Mouse (Mus musculus) heart, embryonic 12.5 days (tissue): ENCODE results near the gene Inhbe. TPM values are rescaled to one million over a fixed set of nuclear protein-coding genes. Genes with fewer than 3 reads are reported as not detected.

Experiments used
- ATAC-seq: fragments of 200-750 bp; cut with Nextera tagmentation; 2 replicates; pipeline ENCODE4 v1.8.0; 2017; ENCODE audit warnings: moderate TSS enrichment, moderate library complexity; ENCODE audit not compliant: insufficient number of reproducible peaks, low FRiP score
- H3K27ac ChIP-seq: fragments of 300-500 bp; sonication (generic); 2 replicates; pipeline ENCODE4 v1.5.1; 2016; ENCODE audit warnings: mild to moderate bottlenecking, moderate library complexity; ENCODE audit not compliant: poor library complexity, severe bottlenecking
- H3K27me3 ChIP-seq: fragments of 300-500 bp; sonication (generic); replicated peaks from 2 replicates; pipeline ENCODE4 v1.6.1; 2016; ENCODE audit warnings: mild to moderate bottlenecking, moderate library complexity
- H3K36me3 ChIP-seq: fragments of 300-500 bp; sonication (generic); 2 replicates; pipeline ENCODE4 v1.6.1; 2016; ENCODE audit warnings: mild to moderate bottlenecking, moderate library complexity
- H3K4me1 ChIP-seq: fragments of 300-500 bp; sonication (generic); replicated peaks from 2 replicates; pipeline ENCODE4 v1.6.1; 2016; ENCODE audit warnings: mild to moderate bottlenecking
- H3K4me2 ChIP-seq: fragments of 300-500 bp; sonication (generic); 2 replicates; pipeline ENCODE4 v1.6.1; 2016; ENCODE audit warnings: mild to moderate bottlenecking, moderate library complexity
- H3K4me3 ChIP-seq: fragments of 300-500 bp; sonication (generic); 2 replicates; pipeline ENCODE4 v1.5.1; 2016; ENCODE audit warnings: mild to moderate bottlenecking
- H3K9ac ChIP-seq: fragments of 300-500 bp; sonication (generic); 2 replicates; pipeline ENCODE4 v1.6.1; 2016; ENCODE audit warnings: mild to moderate bottlenecking, moderate library complexity
- H3K9me3 ChIP-seq: fragments of 300-500 bp; sonication (generic); replicated peaks from 2 replicates; pipeline ENCODE4 v1.6.1; 2016; ENCODE audit warnings: mild to moderate bottlenecking, moderate library complexity
- WGBS: fragments of 180-500 bp; shearing (Covaris S2); methylation state at CpG from one replicate; pipeline ENCODE4 v1.1.7; 2016; 5-methylcytosine and 5-hydroxymethylcytosine counted together
- polyA plus RNA-seq: library from polyadenylated mRNA; unstranded; fragments of >200 nt; fragmentation: Nextera tagmentation; extraction: Ambion mirVana; gene quantifications from 2 replicates; pipeline ENCODE4 v1.2.1, GENCODE M21; 2016

The Inhbe gene
- polyA plus RNA-seq, 1 experiment from 2014 or later, result not detected

DNA sequence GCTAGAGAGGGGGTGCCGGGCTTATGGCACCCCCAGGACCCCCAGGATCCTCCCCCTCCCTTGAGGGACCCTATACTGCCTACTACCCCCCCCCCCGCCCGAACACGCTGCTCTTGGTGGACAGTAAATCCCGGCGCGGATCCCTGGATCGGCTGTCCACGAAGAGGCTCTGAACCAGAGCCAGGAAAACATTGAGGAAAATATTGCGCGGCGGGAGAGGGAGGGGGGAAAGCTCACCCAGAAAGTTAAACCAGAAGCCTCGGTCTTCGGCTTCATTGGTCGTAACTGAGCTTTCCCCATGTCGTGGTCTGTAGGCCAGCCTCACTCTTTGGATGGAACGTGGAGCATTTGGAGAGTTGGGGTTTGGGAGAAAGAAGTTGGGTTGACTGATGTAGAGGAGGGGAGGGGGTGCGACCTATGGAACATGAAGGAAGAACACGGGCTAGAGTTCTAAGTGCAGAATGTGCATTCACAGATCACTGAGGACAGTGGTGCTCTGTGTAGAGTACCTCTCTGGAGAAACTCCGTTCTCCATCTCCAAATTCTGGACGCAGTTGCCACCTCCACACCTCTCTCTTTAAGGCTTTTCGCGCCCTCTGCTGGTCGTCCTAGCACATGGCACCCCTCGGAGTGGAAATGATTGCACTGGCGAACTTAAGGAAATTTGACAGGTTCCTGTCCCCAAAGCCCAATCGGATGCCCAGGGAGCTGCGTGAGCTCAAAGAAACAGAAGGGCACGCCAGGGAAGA, 12.1 kb downstream of the Inhbe start, which contains the start of gene Gli1:
TSS of gene Gli1 (minus strand) at position 84 of the 749 bp plus-strand sequence.
- H3K4me1 ChIP-seq, result peaks cover 32% of the 10 kb centered on the region
- peak within 1 kb of the TSS; percentile 48 for H3K4me3 ChIP-seq
- H3K36me3 ChIP-seq, result no peaks in the 10 kb centered on the region
- no peak within 1 kb of the TSS for H3K27ac ChIP-seq
- ATAC-seq, result no peak; the same call in 1 of the 2 replicates
- WGBS, result under 1% methylated on average over 29 of the region's 29 CpGs
- H3K27me3 ChIP-seq, result peaks cover 43% of the 10 kb centered on the region
- H3K9me3 ChIP-seq, result no peaks in the 10 kb centered on the region
- H3K9ac ChIP-seq, result peak within 1 kb of the TSS; percentile 64; the same call in 1 of the 2 replicates
- H3K4me2 ChIP-seq, result peak within 1 kb of the TSS; percentile 92

DNA sequence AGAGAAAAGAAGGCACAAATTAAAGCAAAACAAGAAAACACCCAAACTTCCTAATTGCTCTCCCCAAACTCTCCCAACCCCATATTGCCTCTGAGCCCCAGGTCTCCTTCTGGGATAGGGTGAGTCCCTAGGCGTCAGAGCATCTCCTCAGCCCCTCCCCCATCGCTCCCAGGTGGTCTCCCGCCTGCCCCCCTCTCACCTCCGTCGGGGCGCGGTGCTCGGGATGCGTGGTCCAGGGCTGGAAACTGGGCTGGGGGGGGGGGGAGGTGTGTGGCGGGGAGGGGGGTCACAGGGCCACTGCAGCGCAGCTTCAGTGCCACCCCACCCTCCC, 12.9 kb downstream of the Inhbe start:
- ATAC-seq, result no peak
- WGBS, result 0% methylated on average over 9 of the region's 11 CpGs
- Histone ChIP-seq H3K36me3 (no peaks in the 10 kb centered on the region), H3K4me1 (peaks cover 32% of the 10 kb centered on the region), H3K27ac (no peak overlapping the region), H3K4me3 (peak overlapping the region; percentile 48), H3K9me3 (no peaks in the 10 kb centered on the region), H3K27me3 (peaks cover 49% of the 10 kb centered on the region), H3K4me2 (peak overlapping the region; percentile 92), H3K9ac (peak overlapping the region; percentile 64; the same call in 1 of the 2 replicates)

DNA sequence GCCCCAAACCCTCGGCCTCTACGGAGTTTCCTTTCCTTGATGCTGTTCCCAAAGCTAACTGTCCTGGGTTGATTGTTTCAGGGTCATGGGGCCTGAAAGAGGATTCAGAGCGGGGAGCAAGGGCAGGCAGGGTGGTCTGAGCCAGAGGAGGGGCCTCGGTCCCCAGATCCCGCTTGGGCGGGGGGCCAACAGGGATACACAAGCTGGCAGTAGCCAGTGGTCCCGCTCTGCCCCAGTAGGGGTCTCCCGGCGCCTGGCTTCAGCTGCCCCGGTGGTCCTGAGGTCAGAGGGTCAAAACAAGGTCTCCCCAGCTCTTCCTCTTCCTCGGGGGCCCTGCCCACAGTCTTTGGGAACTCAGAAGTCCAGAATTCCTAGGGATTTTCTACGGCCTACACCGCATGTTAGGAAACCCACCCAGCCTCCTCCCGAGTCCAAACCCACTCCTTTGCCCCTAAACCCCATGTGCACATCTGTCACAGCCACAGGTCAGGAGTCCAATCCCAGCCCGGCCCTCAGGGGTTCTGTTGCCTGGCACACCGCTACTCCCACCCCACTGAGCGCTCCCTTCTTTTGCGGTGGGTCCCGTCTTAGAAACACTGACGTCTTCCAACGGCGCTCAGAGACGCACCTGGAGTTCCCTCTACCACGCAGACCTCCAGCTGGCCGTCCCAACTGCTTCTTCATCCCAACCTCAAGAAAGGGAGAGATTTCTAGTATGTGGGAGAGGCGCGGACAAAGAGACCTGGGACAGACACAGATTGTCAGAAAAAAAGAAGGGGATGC, 13.4 kb downstream of the Inhbe start:
- Histone ChIP-seq H3K27me3 (peaks cover 50% of the 10 kb centered on the region), H3K27ac (no peak overlapping the region), H3K4me1 (peaks cover 32% of the 10 kb centered on the region), H3K36me3 (no peaks in the 10 kb centered on the region), H3K9me3 (no peaks in the 10 kb centered on the region), H3K4me3 (peak overlapping the region; percentile 48), H3K9ac (0 out of 2 replicates have a peak overlapping the region, but pooled peaks have one; percentile 58), H3K4me2 (peak overlapping the region; percentile 92)
- no peak for ATAC-seq
- WGBS, result 1% methylated on average over 27 of the region's 27 CpGs

DNA sequence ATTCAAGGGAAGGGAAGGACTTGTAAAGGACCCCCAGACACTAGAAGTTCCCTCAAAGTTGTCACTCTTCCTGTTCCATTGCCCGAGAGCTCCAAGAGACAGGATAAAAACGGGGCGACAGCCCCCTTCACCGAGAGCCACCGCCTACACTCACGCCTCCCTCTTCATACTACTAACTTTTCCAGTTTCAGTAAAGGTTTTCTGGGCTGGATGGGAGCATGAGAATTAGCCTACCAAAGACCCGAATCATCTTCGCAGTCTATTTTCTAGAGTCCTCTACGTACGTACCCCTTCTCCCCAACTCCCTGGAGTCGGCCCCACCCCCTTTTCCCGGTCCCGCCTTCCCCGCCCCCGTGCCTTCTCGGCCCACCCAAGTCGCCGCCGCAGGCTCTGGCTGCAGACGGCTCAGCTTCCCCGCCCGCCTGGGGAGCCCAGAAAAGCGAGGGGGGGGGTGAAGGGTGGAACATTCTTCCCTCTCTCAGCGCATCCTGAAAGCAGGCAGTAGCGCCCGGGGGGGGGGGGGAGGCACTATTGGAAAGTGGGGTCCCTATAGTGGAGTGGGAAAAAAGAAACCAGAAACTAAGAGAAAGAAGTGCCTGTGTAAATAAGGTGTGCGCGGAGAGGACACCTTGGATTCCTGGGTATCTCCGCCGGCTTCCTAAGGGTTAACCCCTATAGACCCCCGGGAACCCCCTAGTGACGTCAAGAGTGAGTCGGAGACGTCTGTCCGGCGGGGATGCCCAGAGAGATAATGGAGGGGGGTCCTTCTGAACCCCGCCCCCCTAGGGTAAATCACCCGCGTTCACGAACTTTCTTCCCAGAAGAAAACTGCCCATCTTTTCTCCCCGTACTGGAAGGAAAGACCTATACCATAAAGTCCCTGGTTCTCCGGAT, 14.3 kb downstream of the Inhbe start:
- Histone ChIP-seq H3K27me3 (peaks cover 50% of the 10 kb centered on the region), H3K4me3 (peak overlapping the region; percentile 48), H3K4me1 (peaks cover 32% of the 10 kb centered on the region), H3K4me2 (peak overlapping the region; percentile 92), H3K9me3 (no peaks in the 10 kb centered on the region), H3K27ac (no peak overlapping the region), H3K9ac (peak overlapping the region; percentile 58), H3K36me3 (no peaks in the 10 kb centered on the region)
- under 1% methylated on average over 42 of the region's 42 CpGs for WGBS
- ATAC-seq, result peak; percentile 40; the same call in 1 of the 2 replicates

DNA sequence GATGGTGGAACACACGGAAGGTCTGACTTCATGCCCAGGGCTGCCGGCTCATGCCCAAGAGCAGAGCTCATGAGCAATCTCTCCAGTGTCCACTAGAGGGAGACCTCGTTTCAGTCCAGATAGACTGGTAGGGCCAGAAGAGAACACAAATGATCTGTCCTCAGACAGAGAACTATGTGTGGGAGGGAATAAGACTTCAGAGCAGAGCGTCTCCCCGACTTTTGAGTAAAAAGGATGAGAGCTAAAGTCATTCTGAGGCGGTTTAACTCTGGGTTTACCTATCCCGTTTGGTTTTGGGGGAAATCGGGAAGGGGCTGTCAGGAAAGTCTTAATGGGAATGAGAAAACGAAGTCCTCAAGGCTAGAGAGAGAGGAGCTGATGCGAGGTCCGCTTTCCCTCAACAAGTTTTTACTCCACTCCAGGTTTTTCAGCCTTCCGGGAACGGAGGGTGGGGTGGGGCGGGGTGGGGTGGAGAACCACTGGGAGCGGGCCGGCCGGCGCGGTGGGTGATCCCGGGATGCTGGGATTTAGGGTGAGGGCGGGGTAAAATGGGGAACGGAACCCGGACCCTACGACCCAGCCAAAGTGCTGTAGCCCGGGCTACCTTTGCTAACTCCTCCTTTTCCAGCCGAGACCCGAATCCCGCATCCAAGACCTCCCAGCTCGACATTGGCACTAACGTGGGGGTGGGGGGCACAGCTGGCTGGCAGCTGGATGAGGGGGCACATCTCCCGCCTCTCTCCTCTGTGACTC, 15.1 kb downstream of the Inhbe start:
- WGBS, result under 1% methylated on average over 31 of the region's 31 CpGs
- Histone ChIP-seq H3K4me1 (peaks cover 32% of the 10 kb centered on the region), H3K4me2 (peak overlapping the region; percentile 92), H3K4me3 (peak overlapping the region; percentile 48), H3K27ac (no peak overlapping the region), H3K36me3 (no peaks in the 10 kb centered on the region), H3K27me3 (peaks cover 50% of the 10 kb centered on the region), H3K9ac (peak overlapping the region; percentile 58), H3K9me3 (no peaks in the 10 kb centered on the region)
- ATAC-seq, result peak; percentile 68

DNA sequence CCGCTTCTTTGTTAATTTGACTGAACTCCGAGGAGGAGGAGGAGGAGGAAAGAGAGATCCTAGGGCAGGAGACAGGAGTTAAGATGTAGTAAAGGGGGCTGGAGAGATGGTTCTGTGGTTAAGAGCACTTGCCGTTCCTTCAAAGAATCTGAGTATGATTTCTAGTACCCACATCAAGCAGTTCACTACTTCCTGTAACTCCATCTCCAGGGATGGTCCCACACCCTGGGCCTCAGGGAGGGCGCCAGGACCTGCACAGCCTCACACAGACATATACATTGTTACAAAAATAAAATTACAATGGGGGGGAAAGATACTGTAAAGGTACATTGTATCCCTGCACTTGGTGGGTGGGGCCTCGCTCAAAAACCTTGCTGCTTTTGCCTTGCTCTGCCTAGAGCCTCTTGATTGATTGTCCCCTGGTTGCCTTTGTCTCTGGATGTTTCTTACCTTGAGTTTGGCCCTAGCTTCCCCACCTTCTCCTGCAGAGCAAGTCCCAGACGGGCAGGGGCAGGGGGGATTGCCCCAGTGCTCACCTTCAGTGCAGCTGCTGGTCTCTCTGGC, 16.6 kb downstream of the Inhbe start:
- Histone ChIP-seq H3K9me3 (no peaks in the 10 kb centered on the region), H3K27ac (no peak overlapping the region), H3K4me1 (peaks cover 32% of the 10 kb centered on the region), H3K4me3 (no peak overlapping the region), H3K4me2 (no peak overlapping the region), H3K27me3 (peaks cover 51% of the 10 kb centered on the region), H3K36me3 (no peaks in the 10 kb centered on the region), H3K9ac (no peak overlapping the region)
- ATAC-seq, result no peak
- 76% methylated on average over 6 of the region's 6 CpGs for WGBS

DNA sequence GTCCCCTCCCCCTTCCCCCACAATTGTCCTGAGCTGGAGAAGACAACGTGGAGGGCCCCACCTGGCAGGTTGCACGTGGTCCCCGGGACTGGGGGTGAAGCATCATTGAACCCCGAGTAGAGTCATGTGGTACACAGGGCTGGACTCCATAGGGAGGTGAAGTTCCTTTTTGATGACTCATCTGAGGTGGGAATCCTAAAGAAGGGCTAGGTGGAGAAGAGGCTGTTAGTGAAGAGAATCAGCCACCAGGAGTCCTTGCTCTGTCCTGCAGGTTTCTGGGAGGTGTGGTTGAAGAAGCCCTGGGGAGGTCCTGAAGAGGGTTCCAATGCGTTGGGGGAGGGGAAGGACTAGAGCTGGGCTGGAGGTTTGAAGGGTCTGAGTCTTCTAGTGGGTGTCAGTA, 17.3 kb downstream of the Inhbe start:
- peaks cover 26% of the 10 kb centered on the region for H3K4me1 ChIP-seq
- no peak for ATAC-seq
- no peak overlapping the region for H3K9ac ChIP-seq
- no peak overlapping the region for H3K4me2 ChIP-seq
- no peak overlapping the region for H3K27ac ChIP-seq
- WGBS, result 59% methylated on average over 5 of the region's 5 CpGs
- H3K4me3 ChIP-seq, result no peak overlapping the region
- no peaks in the 10 kb centered on the region for H3K36me3 ChIP-seq
- peaks cover 55% of the 10 kb centered on the region for H3K27me3 ChIP-seq
- no peaks in the 10 kb centered on the region for H3K9me3 ChIP-seq

DNA sequence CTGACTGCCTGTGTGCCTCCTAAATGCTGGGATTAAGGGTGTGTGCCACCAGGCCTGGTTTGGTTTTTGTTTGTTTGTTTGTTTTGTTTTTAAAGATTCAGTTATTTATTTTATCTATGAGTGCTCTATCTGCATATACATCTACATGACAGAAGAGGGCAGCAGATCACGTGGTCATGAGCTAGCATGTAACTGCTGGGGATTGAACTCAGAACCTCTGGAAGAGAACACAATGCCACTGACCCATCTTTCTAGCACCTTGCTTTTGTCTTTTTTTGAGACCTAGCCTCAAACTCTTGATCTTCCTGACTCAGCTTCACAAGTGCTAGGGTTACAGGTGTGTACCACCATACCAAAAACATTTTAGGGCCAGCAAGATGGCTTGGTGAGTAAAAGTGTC, 18.9 kb downstream of the Inhbe start:
- no peak overlapping the region for H3K9ac ChIP-seq
- no peak overlapping the region for H3K4me3 ChIP-seq
- H3K4me2 ChIP-seq, result no peak overlapping the region
- 59% methylated on average over 1 of the region's 1 CpGs for WGBS
- H3K9me3 ChIP-seq, result no peaks in the 10 kb centered on the region
- no peak overlapping the region for H3K27ac ChIP-seq
- peaks cover 11% of the 10 kb centered on the region for H3K4me1 ChIP-seq
- H3K27me3 ChIP-seq, result peaks cover 55% of the 10 kb centered on the region
- no peak for ATAC-seq
- H3K36me3 ChIP-seq, result no peaks in the 10 kb centered on the region

DNA sequence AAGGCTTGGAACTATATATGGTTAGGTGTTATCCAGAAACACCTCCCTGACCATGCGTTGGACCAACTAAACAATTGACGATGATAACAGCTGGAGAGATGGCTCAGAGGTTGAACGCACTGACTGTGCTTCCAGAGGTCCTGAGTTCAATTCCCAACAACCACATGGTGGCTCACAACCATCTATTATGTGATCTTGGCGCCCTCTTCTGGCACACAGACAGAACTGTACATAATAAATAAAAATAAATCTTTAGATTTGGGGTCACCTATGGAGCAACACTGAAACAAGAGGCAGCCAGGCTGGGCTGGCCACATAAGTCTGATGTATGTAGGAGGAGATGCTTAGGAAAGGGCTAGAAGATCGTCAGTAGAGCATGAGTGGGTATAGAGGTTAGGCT, 21.1 kb downstream of the Inhbe start:
- no peak for ATAC-seq
- Histone ChIP-seq H3K4me1 (no peaks in the 10 kb centered on the region), H3K36me3 (no peaks in the 10 kb centered on the region), H3K4me2 (no peak overlapping the region), H3K9me3 (no peaks in the 10 kb centered on the region), H3K27me3 (peaks cover 63% of the 10 kb centered on the region), H3K9ac (no peak overlapping the region), H3K4me3 (no peak overlapping the region), H3K27ac (no peak overlapping the region)
- 56% methylated on average over 5 of the region's 5 CpGs for WGBS

DNA sequence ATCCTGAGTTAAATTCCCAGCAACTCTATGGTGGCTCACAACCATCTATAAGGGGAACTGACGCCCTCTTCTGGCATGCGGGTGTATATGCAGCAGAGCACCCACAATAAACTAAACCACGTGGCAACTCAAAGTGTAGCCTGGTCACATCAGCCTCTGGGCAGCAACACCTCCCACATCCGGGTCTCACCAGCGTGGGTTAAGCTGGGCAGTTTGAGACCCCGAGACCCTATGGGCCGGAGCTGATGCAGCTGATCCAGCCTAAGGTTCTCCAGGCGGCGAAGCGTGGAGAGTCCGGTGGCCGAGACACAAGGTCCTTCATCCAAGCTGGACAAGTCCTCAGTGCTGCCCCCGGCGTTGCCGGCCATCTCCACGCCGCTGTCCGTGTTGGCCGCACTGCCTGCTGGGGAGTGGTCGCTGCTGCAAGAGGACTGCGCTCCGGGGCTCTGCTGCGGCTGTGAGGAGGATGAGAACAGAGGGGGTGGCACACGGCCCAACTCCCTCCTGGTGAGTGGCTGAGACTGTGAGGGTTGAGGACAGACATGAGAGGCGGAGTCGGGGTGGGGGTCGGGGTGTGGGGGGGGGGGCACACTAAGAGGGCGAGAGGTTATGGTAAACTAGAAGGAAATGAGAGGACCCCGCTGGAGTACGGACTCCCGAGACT, 21.9 kb downstream of the Inhbe start:
- 36% methylated on average over 30 of the region's 31 CpGs for WGBS
- Histone ChIP-seq H3K4me1 (no peaks in the 10 kb centered on the region), H3K36me3 (no peaks in the 10 kb centered on the region), H3K27ac (no peak overlapping the region), H3K27me3 (peaks cover 63% of the 10 kb centered on the region), H3K9me3 (no peaks in the 10 kb centered on the region), H3K9ac (no peak overlapping the region), H3K4me3 (peak overlapping the region; percentile 22; the same call in 1 of the 2 replicates), H3K4me2 (peak overlapping the region; percentile 53)
- ATAC-seq, result no peak
